Mouse (Mus musculus) retina, adult 2 months (tissue): Measurements from ENCODE around the gene Dnajb6.
"Not testable (repeated sequence)": the region's sequence is repeated elsewhere in the genome, so short reads cannot be mapped to it uniquely, and the experiment has no call there.

Experiments used
- DNase-seq: peaks from one replicate; pipeline ENCODE4 v3.0.0-alpha.2; 2012; ENCODE audit warnings: low read depth, low spot score

Gene Dnajb6

GRCm38 (mm10) chr5:29735557-29736061 is at the start of gene Dnajb6, which contains the start of gene Gm5129:
TSS of gene Dnajb6 (plus strand) at chr5:29735688.
TSS of gene Gm5129 (minus strand) at chr5:29735936.
- peak; percentile 80 for DNase-seq

GRCm38 (mm10) chr5:29687671-29688070 is 47.8 kb upstream of the Dnajb6 start:
- DNase-seq: peak; percentile 3

DNA sequence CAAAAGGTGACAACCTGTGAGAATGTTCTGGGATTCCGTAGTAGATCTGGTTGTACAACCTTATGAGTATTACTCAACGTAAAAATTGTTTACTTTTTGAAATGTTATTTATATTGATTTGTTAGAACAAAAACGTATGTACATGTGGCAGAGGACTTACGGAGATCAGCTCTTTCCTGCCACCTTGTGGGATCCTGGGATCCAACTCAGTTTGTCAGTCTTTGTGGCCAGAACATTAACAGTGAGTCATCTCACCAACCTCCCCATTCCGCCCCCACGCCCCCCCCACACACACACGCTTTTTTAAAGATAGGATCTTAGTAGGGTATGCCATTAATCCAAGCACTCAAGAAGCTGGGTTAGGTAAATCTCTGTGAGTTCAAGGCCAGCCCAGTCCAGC is 47.1 kb upstream of the Dnajb6 start:
- no peak for DNase-seq

DNA sequence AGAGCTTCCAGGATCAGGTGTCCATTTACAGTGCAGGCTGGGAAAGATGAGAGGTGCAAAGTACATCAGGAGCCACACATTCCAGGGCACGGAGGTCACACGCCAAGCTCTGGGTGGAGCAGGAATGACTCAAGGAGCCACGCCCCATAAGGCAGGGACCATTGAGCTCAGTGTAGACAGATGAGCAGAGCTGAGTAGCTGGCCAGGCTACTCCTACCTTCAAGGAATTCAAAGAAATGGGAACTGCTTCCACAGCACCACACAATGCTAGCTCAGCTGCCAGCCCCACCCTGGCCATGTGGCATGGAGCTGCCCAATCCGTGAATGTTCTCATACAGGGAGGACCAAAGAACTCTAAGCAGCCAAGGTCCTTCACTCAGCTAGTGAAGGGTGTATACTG is 37.0 kb upstream of the Dnajb6 start:
- DNase-seq: no peak

- DNase-seq: no peak
Observed at GRCm38 (mm10) chr5:29699520-29700202, 35.8 kb upstream of the Dnajb6 start.

- no peak for DNase-seq
Observed at GRCm38 (mm10) chr5:29707241-29707640, 28.2 kb upstream of the Dnajb6 start.

DNA sequence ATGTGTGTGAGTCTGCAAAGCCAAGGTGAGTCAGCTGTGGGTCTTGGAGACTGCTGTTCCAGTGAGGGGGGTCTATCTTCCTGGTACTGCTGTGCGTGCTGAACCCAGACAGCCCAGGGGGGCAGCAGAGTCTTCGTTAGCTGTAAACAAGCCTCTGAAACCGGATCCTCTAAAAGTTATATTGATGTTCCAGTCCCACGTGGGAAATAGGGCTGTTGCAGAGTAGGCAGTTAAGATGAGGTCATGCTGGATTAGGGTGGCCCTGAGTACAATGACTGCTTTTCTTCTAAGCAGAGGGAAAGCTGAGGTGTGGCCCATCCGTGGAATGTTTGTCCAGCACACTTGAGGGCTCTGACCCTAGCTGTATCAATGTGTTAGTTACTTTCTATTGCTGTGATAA is 27.2 kb upstream of the Dnajb6 start:
- no peak for DNase-seq

DNA sequence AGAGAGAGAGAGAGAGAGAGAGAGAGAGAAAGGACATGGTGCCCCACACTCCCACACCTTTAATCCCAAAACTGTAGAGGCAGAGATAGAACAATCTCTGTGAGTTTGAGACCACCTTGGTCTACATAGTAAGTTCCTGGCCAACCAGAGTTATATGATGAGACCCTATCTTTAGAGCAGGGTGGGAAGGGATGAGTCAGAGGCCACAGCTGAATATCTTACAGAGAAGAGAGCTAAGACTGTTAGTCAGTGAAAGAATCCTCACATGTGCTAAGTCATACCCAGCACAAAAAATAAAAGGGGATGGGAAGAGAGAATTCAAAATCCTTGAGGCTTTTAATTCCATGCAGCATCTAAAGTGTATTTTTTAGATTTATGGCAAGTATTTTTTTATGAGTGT is 23.9 kb upstream of the Dnajb6 start:
- DNase-seq: no peak

DNA sequence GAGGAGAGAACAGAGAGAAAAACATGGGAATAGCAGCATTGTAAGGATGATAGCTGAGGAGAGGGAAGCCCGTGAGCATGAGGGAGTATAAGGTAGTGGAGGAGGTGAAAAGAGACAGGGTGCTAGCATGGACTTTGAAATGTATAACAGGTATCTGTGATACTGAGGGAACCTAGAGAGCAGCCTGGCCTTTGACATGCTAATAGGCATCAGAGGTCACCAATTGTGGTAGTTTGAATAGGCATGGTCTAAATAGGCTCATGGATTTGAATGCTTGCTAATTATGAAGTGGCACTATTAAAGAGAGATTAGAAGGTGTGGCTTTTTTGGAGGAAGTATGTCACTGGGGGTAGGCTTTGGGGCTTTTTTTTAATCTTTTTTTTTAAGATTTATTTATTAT is 22.6 kb upstream of the Dnajb6 start:
- no peak for DNase-seq

- DNase-seq: no peak
Observed at GRCm38 (mm10) chr5:29721159-29721558, 14.3 kb upstream of the Dnajb6 start.

- no peak for DNase-seq
Observed at GRCm38 (mm10) chr5:29725369-29725768, 10.1 kb upstream of the Dnajb6 start.

- DNase-seq: not testable (repeated sequence)
Observed at GRCm38 (mm10) chr5:29726070-29726469, 9.4 kb upstream of the Dnajb6 start.

DNA sequence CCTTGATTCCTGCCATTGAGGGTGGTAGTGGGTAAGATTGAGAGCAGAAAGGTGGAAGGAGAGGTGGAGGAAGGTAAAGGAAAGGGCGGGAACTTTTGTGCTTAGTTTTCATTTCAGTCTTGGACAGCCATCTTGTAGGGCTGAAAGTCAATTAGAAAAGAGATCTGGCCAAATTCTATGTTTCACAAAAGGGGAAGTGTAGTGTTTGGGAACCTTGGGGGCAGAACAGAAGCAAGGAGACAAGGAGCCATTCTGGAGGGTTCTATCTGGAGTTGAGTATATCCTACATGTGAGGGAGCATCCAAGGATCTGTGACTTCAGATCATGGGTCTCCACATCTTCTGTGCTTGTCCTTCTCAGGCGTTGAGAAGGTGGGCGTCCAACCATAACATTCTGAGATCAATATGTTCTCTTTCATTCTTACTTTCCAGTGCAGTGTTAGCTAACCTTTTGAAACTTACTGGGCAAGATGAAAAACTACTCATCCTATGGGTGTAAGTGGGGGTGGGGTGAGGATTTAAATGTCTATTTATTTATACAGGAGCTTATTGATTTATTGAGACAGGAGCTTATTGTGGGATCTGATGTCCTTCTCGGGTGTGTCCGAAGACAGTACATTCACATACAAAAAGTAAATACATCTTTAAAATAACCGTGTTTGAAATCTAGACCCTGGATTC is 517 bp upstream of the Dnajb6 start:
- DNase-seq: no peak

- DNase-seq: peak; percentile 28
Observed at GRCm38 (mm10) chr5:29736073-29736900, 799 bp downstream of the Dnajb6 start.

DNA sequence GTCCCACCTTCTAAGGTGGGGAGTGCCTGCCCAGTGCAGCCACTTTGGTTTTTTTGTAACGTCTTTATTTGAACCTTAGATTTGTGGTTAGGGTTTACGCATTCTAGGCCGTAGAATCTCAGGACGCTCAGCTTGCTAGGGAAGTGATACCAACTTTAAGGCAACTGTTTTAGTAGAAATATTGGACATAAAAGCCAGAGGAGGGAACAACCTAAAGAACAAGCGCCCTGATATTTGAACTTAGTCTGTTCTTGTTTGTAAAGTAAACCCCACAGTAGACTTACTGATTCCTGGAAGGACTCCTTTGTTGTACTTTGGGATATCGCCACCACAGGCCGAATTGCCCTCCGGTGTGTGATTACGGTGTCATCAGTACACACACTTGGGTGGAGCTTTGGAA is 1.5 kb downstream of the Dnajb6 start:
- DNase-seq: no peak

DNA sequence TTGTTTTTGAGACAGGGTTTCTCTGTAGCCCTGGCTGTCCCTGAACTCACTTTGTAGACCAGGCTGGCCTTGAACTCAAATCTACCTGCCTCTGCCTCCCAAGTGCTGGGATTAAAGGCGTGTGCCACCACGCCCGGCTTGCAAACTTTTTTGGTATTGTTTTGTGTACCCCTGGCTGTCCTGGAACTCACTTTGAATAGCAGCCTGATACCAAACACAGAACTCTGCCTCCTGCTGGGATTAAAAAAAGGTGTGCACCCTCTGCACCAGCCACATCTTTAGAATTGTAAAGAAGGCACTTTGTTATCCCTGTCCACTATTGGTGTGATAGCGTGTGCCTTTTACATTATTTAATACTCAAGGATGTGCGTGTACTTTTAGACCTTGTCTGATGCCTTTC is 2.0 kb downstream of the Dnajb6 start:
- no peak for DNase-seq

GRCm38 (mm10) chr5:29738076-29738475 is 2.6 kb downstream of the Dnajb6 start:
- no peak for DNase-seq

DNA sequence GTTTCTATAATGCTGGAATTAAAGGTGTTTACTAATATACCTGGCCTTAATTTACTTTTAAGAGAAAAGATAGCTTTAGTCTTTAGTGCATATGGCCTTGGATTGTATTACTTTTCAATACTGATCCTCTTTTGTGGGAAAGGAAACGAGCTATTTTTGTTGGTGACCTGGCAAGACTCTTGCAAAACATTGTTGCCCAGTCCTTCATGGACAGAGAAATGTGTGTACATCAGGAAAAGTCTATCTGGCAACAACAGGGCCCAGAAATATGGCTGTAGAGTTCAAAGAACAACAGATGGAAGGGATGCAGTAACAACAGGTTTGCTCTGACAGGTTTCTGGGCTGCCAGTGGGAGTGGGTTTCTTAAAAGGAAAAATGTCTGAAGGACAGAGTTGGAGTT is 5.2 kb downstream of the Dnajb6 start:
- no peak for DNase-seq

GRCm38 (mm10) chr5:29741093-29741492 is 5.6 kb downstream of the Dnajb6 start:
- DNase-seq: no peak

- DNase-seq: no peak
Observed at GRCm38 (mm10) chr5:29747661-29748060, 12.2 kb downstream of the Dnajb6 start.

- no peak for DNase-seq
Observed at GRCm38 (mm10) chr5:29751306-29751705, 15.8 kb downstream of the Dnajb6 start.

DNA sequence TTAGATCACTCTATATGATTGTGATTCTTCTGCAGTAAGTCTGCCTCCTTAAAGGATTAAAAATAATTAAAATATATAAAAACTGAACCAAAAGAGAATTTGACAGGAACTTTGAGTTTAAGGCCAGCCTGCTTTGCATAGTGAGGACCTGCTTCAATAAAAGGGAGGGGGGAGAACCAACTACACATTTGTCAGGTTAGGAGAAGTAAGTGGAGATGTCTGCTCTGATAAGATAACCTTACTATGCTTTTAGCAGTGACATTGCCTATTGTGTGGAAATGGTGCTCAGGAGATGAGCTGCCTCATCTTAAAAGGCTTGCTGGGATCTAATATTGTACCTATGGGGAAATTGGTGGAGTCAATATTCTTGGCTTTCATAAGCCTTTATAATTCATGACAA is 17.4 kb downstream of the Dnajb6 start:
- no peak for DNase-seq
